Mouse (Mus musculus): ENCODE results near the gene Cbx8. TPM values are rescaled to one million over a fixed set of nuclear protein-coding genes. Genes with fewer than 3 reads are reported as not detected.
A peak's percentile ranks its signal among the peaks of the same experiment; 100 is the strongest.

Gene Cbx8
- polyA plus RNA-seq, 1 experiment = 3.9 TPM

- peak overlapping the region; percentile 92 for H3K4me3 ChIP-seq (replicated peaks; ENCODE audit: extremely low read depth, low read depth, low read length)
- WGBS = under 1% methylated on average over 62 of the region's 66 CpGs
- DNase-seq = peak; percentile 83
- peaks cover 41% of the 10 kb centered on the region for H3K4me1 ChIP-seq (ENCODE audit: control insufficient read depth, insufficient read depth, low read length)
- TF ChIP-seq POLR2A (IDR thresholded peaks at IDR 0.05; ENCODE audit: borderline replicate concordance, extremely low read depth, low read depth, low read length) (peak; percentile 60; the same call in 1 of the 2 replicates), CTCF (IDR thresholded peaks at IDR 0.05; ENCODE audit: insufficient read depth, low read length) (no peak)
Observed at GRCm38 (mm10) chr11:119085279-119086062, 44.7 kb upstream of the Cbx8 start.

- TF ChIP-seq POLR2A (IDR thresholded peaks at IDR 0.05; ENCODE audit: borderline replicate concordance, extremely low read depth, low read depth, low read length) = peak; percentile 37; the same call in 1 of the 2 replicates
- no peak for TF ChIP-seq CTCF (IDR thresholded peaks at IDR 0.05; ENCODE audit: insufficient read depth, low read length)
- WGBS = 3% methylated on average over 18 of the region's 18 CpGs
- peaks cover 39% of the 10 kb centered on the region for H3K4me1 ChIP-seq (ENCODE audit: control insufficient read depth, insufficient read depth, low read length)
- DNase-seq = peak; percentile 53
- H3K4me3 ChIP-seq (replicated peaks; ENCODE audit: extremely low read depth, low read depth, low read length) = peak overlapping the region; percentile 92
Observed at GRCm38 (mm10) chr11:119084446-119085278, 43.9 kb upstream of the Cbx8 start.

- H3K4me3 ChIP-seq (replicated peaks; ENCODE audit: extremely low read depth, low read depth, low read length) = peak overlapping the region; percentile 62
- DNase-seq = peak; percentile 78
- WGBS = 11% methylated on average over 28 of the region's 28 CpGs
- H3K4me1 ChIP-seq (ENCODE audit: control insufficient read depth, insufficient read depth, low read length) = peaks cover 45% of the 10 kb centered on the region
- no peak for TF ChIP-seq CTCF (IDR thresholded peaks at IDR 0.05; ENCODE audit: insufficient read depth, low read length)
Observed at GRCm38 (mm10) chr11:119083724-119084445, 43.1 kb upstream of the Cbx8 start.

- 51% methylated on average over 20 of the region's 20 CpGs for WGBS
- DNase-seq = peak; percentile 47
- peaks cover 43% of the 10 kb centered on the region for H3K4me1 ChIP-seq (ENCODE audit: control insufficient read depth, insufficient read depth, low read length)
- TF ChIP-seq POLR2A (IDR thresholded peaks at IDR 0.05; ENCODE audit: borderline replicate concordance, extremely low read depth, low read depth, low read length) = no peak
- TF ChIP-seq CTCF (IDR thresholded peaks at IDR 0.05; ENCODE audit: insufficient read depth, low read length) = no peak
- no peak overlapping the region for H3K4me3 ChIP-seq (replicated peaks; ENCODE audit: extremely low read depth, low read depth, low read length)
Observed at GRCm38 (mm10) chr11:119082638-119083599, 42.1 kb upstream of the Cbx8 start.

- DNase-seq = peak; percentile 64
- 56% methylated on average over 21 of the region's 21 CpGs for WGBS
- Histone ChIP-seq H3K4me3 (replicated peaks; ENCODE audit: extremely low read depth, low read depth, low read length) (no peak overlapping the region), H3K4me1 (ENCODE audit: control insufficient read depth, insufficient read depth, low read length) (peaks cover 35% of the 10 kb centered on the region)
- TF ChIP-seq POLR2A (IDR thresholded peaks at IDR 0.05; ENCODE audit: borderline replicate concordance, extremely low read depth, low read depth, low read length) = no peak
- peak; percentile 54 for TF ChIP-seq CTCF (IDR thresholded peaks at IDR 0.05; ENCODE audit: insufficient read depth, low read length)
Observed at GRCm38 (mm10) chr11:119081839-119082637, 41.3 kb upstream of the Cbx8 start.

- H3K4me1 ChIP-seq (ENCODE audit: control insufficient read depth, insufficient read depth, low read length) = peaks cover 30% of the 10 kb centered on the region
- no peak for DNase-seq
- TF ChIP-seq POLR2A (IDR thresholded peaks at IDR 0.05; ENCODE audit: borderline replicate concordance, extremely low read depth, low read depth, low read length) (no peak), CTCF (IDR thresholded peaks at IDR 0.05; ENCODE audit: insufficient read depth, low read length) (no peak)
- no peak overlapping the region for H3K4me3 ChIP-seq (replicated peaks; ENCODE audit: extremely low read depth, low read depth, low read length)
- WGBS = 81% methylated on average over 46 of the region's 47 CpGs
Observed at GRCm38 (mm10) chr11:119081148-119081838, 40.5 kb upstream of the Cbx8 start.

GRCm38 (mm10) chr11:119080461-119081147 lies 39.8 kb upstream of the Cbx8 start:
- no peak for TF ChIP-seq CTCF (IDR thresholded peaks at IDR 0.05; ENCODE audit: insufficient read depth, low read length)
- no peak for TF ChIP-seq POLR2A (IDR thresholded peaks at IDR 0.05; ENCODE audit: borderline replicate concordance, extremely low read depth, low read depth, low read length)
- no peak for DNase-seq
- no peak overlapping the region for H3K4me3 ChIP-seq (replicated peaks; ENCODE audit: extremely low read depth, low read depth, low read length)
- WGBS = 82% methylated on average over 33 of the region's 33 CpGs
- H3K4me1 ChIP-seq (ENCODE audit: control insufficient read depth, insufficient read depth, low read length) = peaks cover 30% of the 10 kb centered on the region
